Mouse (Mus musculus) liver, postnatal 0 days (tissue): ENCODE data around the gene Ltb4r1.

ENCODE experiments used
- CTCF ChIP-seq: sonication (generic); IDR thresholded peaks from 2 replicates; pipeline ENCODE4 v1.5.1; 2016; ENCODE audit warnings: antibody characterized with exemption, low read depth
- EP300 ChIP-seq: IDR thresholded peaks from 2 replicates; pipeline ENCODE4 v1.6.1; 2016; ENCODE audit warnings: antibody characterized with exemption, low read depth, mild to moderate bottlenecking

GRCm38 (mm10) chr14:55727889-55728685 is 37.7 kb upstream of the Ltb4r1 start:
- TF ChIP-seq EP300, result no peak
- no peak for TF ChIP-seq CTCF
